Mouse (Mus musculus) adrenal gland, postnatal 14 days (tissue): ENCODE results near the gene Esyt1. TPM values are rescaled to one million over a fixed set of nuclear protein-coding genes. Genes with fewer than 3 reads are reported as not detected.
A peak's percentile ranks its signal among the peaks of the same experiment; 100 is the strongest.
"Not testable (repeated sequence)": the region's sequence is repeated elsewhere in the genome, so short reads cannot be mapped to it uniquely, and the experiment has no call there.

Experiments used
- DNase-seq: peaks from one replicate; pipeline ENCODE4 v3.0.0; 2021; ENCODE audit warnings: mixed read lengths
- long read RNA-seq, 2 experiments: library from polyadenylated mRNA; stranded (forward); transcript quantifications; one replicate each; pipeline ENCODE4 v2.0.0; 2021
- total RNA-seq: library from RNA; stranded (reverse); gene quantifications from 2 replicates; pipeline ENCODE4 v1.2.3, GENCODE M21; 2021

Esyt1 gene
- 28.5 and 36.9 TPM in 2 replicates for total RNA-seq
- long read RNA-seq, experiment 1, transcript Esyt1-201 (31 exons, 3,981 nt) = major isoform, 12 of 14 reads
- long read RNA-seq, experiment 1, partial matches to known transcripts = 1 of 14 reads
- long read RNA-seq, experiment 1, other reads (novel, unspliced or antisense) = 1 of 14 reads
- long read RNA-seq, experiment 2, transcript Esyt1-201 (31 exons, 3,981 nt) = major isoform, 10 of 19 reads
- long read RNA-seq, experiment 2, partial matches to known transcripts = 8 of 19 reads
- long read RNA-seq, experiment 2, other reads (novel, unspliced or antisense) = 1 of 19 reads

DNA sequence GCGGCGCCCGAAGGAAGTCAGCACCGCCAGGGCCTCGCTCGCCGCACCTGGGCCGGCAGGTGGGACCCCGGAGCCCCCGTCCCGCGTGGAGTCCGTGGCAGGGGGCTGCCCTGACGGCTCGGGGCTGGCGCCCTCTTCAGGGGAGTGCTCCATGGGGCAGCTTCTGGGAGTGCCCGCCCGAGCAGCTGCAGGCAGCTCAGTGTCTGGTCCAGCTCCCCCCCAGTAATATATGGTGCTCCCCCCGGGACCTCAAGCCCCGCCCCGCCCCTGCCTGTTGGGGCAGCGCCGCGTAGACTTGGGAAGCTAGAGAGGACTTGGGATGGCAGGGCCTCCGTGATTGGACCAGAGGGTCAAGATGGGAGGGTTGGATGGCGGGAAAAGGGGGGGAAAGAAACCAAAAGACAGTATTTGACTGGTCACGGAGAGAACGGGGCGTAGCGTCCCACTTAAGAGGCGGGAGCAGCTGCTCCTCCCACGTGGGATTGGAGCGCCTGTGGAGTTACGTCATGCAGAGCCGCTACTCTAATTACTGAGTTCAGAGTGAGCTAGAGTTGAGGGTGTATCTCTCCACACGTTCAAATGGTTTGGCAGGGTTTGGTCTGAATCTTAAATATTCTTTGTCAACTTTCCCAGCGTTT, at the start of gene Esyt1:
TSS of gene Esyt1 (minus strand) at position 201 of the 638 bp plus-strand sequence.
- peak; percentile 96 for DNase-seq

DNA sequence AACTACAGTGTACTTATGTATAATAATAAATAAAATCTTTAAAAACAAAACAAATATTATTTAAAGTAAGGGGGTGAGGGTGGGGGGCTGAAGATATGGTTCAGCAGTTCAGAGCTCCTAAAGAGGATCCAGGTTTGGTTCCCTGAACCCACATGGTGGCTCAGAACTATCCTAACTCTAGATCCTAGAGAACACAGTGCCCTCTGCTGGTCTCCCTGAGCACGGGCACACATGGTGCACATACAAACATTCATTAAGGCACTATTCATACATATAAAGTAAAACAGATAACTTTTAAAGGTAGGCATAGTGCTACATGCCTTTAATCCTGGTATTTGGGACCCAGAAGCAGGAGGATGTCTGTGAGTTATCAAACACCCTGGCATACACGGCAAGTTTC, 49.4 kb upstream of the Esyt1 start:
- DNase-seq = no peak

DNA sequence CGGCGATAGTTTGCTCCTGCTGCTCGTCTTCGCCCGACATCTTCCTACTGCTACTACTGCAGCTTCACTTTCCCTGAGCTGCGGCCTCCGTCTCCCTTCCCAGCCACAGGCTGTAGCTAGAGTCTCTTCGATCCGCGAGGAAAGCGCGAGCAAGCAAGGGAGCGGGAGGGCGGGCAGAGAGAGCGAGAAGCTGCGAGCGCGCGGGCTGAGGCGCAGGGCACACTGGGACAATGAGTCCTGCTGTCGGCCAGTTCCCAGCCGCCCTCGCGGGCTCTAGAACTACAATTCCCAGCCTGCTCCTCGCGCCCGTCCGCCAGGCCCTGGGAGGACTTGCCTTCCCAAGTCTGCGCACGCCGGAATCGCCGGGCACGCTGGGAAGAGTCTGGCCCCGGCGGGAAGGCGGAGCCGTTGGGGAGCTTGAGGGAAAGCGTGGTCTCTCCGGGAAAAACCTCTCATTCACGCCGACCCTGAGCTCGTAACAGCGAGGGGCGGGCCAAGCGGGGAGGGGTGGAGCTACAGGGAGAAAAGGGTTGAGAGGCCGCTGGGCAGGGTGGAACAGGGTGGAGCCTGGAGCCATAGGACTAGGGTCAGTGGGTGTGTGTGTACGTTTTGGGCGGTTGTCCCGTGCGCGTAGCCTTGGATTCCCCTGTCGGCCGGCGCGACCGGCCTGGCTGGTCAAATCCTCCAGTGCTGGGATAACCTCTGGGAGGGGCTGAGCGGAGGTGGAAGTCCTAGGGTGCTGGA, 40.3 kb upstream of the Esyt1 start, which contains the start of gene Pa2g4:
TSS of gene Pa2g4 (minus strand) at position 200 of the 744 bp plus-strand sequence.
- DNase-seq = peak; percentile 99

DNA sequence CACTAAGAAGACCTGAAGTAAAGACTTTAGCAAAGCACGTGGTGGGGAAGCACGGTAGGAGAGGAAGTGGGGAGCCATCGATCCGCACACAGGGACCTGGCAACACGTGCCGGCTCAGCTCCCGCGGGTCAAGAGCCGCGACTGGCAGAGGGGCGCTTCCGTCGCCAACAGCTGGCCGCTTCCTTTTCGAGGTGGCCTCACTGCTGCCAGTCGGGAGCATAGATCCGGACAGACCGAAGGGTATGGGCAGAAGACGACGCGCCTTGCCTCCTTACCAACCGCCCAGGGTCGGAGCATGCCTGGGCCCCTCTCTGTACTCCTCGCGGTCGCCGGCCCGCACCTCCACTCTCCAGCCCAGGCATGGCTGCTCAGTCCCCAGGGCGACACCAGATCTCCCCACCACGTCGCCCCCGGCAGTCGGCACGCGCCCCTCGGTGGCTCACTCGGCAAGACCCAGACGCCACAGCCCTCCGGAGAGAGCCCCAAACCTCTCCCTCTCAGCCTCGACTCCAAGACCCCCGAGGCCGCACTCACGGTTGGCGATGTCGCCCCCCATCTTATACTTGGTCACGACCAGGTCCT, 39.6 kb upstream of the Esyt1 start:
- DNase-seq = peak; percentile 69

DNA sequence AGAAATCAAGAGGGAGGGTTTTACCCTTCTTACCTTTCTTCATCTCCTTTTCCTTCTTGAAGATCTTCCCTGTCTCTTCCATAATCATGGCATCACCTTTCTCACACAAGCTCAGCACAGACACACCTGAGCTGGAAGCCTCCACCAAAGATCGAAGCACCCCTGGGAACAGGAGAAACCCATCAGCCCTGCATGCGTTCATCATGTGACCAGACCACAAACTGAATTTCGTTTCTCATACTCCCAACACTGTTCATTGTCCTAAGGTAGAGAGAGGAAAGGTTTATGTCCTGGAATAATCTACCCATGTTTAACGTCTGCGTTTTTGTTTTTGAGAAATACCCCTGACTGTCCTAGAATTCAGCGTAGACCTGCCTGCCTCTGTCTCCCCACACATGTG, 37.9 kb upstream of the Esyt1 start:
- no peak for DNase-seq

DNA sequence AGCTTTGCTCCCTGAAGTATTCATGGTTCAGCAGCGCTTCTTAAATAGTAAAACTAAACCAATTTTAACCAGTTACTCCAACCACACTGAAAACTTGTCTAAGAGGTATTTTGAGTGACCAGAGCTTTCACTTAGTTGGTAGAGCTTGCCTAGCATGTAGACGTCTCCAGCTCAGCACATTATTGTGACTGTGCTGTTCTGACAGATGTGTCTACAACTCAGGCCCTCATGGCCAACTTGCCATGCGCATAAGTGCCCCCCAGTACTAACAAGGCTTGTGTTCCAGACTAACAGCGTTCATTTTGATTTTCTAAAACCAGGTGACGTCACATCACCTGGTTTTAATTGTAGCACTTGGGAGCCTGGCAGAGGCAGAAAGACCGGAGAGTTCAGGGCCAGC, 31.3 kb upstream of the Esyt1 start:
- DNase-seq = no peak

DNA sequence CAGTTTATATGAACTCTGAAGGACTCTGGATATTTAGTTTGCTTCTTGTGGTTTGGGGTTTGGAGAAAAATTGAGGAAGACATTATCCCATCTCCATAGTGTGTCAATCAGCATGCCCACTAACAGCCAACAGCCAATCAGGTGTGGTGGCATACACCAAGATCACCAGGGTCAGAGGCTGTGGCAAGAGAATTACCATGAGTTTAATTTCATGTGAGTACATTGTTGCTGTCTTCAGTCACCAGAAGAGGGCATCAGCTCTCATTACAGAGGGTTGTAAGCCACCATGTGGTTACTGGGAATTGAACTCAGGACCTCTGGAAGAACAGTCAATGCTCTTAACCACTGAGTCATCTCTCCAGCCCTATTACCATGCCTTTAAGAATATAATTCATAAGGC, 30.6 kb upstream of the Esyt1 start:
- no peak for DNase-seq

DNA sequence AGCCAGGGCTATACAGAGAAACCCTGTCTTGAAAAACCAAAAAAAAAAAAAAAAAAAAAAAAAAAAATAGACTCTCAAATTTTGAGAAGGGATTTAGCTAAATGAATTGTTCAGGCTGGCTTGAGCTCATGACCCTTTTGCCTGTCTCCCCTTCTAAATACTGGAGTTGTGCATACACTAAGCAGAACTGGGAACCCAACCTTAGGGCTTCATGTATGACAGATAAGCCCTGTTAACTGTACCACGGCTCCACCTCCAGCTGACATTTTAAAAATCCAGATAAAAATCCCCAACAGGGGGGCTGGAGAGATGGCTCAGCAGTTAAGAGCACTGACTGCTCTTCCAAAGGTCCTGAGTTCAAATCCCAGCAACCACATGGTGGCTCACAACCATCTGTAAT, 29.9 kb upstream of the Esyt1 start:
- not testable (repeated sequence) for DNase-seq

DNA sequence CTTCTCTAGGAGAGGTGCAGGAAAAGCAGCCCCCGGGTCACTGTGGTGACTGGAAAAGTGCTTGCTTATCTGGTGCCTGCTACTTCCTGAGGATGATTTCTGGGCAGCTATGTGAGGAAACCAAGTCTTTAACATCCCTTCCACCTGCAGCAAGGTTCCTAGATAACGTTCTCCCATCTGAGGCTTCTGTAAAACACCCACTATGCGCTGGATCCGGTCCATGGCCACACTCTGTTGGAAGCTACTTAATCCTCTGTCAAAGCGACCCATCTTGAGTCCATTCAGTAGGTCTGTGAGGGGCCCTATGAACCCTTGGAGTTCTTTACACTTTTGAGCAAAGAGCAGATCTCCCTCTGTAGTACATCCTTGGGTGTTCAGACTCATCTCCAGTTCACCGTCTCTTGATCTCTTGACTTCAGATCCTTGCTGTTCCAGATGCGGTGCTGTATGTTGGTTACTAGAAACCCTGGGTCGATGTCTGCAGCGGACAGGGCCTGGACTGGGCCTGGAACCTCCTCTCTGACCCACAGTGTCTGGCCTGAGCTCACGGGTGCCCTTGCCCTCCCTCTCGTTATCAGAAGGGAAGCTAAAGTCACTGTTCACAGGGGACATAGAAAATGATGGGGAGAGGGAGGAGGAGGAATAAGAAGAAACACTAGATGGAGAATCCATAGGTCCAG, 24.6 kb upstream of the Esyt1 start:
- DNase-seq = not testable (repeated sequence)

DNA sequence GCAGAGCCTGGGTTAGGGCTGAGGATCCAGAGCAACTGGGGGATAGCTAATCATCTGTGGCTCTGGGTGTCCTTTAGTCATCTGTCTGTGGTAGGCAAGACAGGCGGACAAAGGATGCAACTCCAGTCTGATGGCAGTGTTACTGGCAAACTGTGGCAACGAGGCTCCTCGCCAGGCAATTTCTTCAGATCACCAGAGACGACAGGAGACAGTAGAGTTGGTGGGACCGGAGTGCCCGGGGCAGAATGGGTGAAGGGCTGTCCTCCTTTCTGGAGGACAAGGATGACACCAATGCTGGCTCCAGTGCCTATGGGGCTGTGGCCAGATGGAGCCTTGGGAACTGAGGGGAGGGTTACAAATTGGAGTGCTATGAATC, 24.0 kb upstream of the Esyt1 start:
- DNase-seq = peak; percentile 18

DNA sequence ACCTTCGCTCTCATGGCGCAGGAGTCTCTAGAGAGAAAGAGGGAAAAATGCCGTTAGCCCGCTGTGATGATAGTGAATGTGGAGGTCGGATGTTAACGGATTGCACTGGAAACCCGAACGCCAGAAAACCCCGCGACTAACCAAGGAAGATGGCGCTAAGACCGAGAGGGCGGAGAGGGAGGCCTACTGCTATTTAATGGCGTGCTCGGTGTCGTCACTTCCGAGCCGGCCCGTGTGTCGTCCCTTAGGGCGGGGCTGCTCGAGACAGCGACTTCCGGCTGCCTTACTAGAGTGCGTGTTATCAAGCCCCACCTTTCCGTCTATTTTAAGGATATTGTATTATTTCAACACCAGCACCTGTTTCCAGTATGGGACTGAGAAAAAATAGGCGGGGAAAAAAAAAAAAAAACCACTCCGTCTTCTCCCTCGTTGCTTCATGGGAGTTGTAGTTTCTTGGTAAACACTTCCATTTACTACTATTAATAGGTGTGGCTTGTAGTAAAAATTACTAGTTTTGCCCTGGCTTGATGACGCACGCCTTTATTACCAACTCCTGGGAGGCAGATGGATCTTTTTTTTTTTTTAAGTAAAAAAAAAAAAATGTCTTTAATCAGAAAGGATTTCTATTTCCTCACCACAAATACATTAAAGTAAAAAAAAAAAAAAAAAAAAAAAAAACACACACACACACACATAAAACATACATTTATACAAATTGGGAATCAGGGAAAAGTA, 23.4 kb upstream of the Esyt1 start, which contains the start of gene Rpl41:
TSS of gene Rpl41 (minus strand) at position 359 of the 735 bp plus-strand sequence.
- DNase-seq = peak; percentile 96

DNA sequence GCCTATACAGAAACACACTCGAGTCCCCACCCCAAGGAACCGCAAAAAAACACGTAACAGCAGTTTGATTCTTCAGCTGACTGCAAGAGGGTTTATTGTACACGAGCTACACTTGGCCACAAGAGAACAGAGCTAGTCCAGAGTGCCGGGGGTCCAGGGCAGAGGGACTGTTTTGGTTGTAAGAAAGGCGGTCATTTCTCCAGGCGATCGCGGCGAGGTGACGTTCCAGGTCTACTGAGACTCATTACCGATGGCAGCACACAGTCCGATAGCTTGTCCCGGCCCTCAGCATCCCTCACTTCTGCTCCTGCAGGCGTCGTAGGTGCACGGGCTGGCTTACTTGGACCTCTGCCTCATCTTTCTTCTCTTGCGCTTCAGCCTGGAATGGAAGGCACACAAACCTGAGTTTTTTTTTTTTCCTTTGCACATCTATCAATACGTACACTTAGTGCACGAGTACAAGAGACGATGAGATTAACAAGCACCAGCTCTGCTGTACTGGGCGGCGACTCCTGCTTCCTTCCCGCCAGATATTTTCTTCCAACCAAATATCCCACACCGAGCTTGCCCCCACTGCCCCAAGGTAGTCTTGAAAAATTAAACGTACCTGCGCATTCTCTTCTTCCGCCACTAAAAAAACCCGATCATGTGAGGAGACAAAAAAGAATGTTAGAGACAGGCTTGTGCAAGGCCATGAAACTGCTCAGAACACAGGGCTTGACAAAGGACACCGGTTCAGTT, 22.6 kb upstream of the Esyt1 start:
- DNase-seq = not testable (repeated sequence)

DNA sequence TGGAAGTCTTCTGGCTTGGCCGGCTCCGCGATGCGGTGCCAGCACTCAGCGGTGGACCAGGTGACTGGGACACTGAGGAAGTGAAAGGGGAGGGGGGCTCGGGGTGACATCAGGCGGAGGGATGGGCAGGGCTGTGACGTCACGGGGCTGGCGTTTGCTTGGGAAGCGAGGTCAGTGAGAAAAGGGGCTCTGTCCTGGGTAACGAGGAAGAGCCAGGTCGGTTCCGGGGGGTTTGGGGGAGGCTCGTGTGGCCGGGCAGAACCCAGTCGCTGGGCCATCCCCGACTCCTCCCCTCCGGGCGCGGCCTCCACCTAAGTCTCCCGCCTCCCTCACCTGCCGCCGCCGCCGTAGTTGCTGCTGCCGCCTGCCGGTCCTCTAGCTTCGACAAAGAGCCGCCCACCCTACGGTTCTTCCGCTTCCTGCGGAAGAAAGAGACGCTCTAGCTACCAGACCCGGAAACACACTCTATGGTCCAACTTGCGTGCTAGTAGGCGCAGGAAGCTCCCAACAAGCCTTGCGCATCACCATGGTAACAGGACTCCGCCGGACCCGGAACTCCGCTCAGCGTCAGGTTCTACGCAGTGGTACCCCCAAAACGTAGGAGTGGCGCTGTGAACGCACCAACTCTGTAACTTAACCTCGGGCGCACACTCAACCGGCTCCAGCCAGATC, 21.8 kb upstream of the Esyt1 start, which contains the start of gene Zc3h10:
TSS of gene Zc3h10 (minus strand) at position 414 of the 672 bp plus-strand sequence.
- peak; percentile 96 for DNase-seq

DNA sequence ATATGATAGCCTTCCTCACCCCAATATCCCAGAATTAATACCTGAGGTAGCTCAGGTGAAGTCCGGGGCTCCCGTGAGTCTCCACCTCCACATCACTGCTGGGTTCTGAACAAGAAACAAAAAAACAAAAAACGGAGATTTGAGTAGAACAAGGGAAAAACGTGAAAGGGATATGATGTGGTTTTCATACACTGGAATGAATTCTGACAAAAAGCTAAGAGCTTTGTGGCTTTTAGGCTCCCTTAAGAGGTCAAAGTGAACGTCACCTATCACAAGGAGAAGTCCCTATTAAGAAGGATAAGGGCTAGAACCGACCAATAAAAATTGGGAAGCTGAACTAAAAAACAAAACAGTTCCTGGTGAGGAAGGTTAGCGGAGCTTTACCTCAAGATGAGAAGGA, 21.1 kb upstream of the Esyt1 start:
- DNase-seq = no peak

DNA sequence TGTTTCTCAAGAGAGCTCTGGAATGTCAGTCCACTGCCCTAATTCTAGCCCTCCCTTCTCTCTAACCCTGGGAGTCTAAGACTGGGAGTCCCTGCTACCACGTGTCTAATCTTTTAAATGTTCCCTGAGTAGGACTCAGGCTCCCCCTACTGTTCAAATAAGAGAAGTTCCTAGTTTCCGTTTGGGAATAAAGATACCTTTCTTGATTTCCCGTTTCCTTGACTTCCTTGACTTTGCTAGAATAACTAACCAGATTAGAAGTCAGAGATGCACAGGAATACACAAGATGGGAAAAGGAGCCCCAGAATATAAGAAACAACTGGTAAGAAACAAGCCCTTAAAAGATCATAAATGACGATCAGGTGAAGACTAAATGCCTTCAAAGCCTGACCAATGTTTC, 20.7 kb upstream of the Esyt1 start:
- DNase-seq = peak; percentile 40

DNA sequence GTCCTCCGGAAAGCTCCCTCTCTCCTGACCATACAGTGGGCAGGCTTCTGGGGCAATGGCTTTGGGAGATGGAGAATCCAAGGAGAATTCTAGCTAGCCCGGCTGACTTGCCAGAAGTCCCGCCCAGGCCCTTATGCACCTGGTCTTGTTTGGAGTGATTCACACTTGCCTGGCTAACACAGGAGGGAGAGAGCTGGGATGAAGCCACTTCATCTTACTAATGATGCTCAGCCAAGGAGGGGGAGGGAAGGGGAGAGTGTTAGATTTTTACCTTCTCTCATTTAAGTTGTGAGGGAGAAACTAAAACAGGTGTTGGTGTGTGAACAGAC, 19.9 kb upstream of the Esyt1 start:
- DNase-seq = no peak

DNA sequence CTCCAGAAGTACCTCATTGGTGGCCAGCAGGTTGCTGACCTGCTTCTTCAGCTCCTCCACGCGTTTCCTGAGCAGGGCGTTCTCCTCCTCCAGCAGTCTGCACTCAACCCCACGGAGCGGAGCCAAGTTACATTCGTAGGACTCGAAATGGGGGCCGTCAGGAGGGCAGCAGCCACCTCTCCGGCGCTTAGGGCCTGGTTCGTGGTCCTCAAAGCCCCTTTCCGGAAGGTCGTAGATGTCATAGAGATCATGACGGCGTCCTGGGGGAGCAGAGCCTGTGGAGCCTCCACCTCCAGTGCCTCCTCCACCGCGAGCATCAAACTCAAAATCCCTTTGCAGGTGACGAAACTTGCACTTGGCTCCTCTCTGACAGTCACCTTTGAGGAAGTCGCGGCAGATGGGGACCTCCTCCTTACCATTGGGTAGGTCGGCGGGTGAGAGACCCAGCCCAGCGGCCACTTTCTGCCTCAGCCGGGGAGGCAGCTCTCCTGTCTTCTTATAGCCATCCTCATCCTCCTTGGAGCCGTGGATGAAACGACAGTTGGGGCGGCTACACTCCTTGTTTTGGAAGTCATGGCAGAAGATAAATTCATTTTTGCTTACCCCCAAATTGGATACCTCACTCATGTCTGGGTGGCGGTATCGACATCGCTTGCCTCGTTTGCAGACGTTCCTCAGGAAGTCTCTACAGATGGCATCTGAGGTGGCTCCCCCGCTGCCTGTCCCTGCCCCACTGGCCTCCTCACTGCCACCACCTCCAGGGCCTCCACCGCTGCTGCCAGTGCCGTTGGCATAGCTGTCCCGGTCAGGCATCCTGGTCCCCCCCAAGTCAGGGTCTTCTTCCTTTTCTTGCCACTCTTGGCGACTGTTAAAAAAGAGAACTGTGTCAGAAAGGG, 19.3 kb upstream of the Esyt1 start:
- no peak for DNase-seq

DNA sequence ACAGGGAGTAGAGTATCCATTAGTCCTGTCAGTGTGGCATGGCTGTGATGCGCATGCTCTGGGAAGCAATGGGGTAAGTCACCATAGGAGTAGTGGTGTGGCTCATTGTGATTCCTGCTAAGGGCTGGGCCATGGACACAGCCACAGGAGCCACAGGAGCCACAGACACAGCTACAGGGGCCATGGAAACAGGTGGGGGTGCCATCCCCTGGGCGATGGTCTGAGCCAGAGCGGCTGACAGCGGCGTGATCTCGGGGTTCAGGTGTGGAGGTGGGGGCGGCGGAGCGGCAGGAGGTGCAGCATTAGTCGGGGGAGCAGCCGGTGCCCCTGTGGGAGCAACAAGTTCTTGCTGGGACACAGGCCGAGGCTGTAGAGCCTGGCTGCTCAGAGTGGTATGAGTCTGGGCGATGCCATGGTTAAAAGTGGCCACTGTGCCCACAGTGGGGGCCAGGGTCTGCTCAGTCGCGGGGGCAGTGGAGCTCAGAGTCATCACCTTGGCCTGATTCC, 18.5 kb upstream of the Esyt1 start:
- no peak for DNase-seq

DNA sequence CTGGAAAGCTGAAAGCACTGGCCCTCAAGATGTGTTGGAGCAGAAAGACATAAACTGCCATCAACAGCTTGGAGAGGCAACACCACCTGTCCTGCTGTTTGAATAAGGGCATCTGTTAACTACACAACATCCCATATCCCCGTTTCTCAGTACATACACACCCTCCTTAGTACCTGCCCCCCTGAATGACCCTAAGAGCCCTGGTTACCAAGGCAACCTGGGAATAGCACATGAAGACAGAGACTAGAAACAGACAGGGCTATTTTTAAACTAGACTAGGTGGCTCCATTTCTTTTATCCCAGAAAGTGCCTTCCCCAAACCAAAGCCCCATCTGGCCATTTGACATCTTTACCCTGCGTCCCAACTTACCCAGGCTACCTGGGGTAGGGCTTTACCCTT, 17.4 kb upstream of the Esyt1 start:
- no peak for DNase-seq
